Mouse (Mus musculus): ENCODE data around the gene Snrpb2. TPM values are rescaled to one million over a fixed set of nuclear protein-coding genes. Genes with fewer than 3 reads are reported as not detected.
A peak's percentile ranks its signal among the peaks of the same experiment; 100 is the strongest.

Snrpb2 gene
- polyA plus RNA-seq, 1 experiment from 2014 or later: 46.9 TPM

DNA sequence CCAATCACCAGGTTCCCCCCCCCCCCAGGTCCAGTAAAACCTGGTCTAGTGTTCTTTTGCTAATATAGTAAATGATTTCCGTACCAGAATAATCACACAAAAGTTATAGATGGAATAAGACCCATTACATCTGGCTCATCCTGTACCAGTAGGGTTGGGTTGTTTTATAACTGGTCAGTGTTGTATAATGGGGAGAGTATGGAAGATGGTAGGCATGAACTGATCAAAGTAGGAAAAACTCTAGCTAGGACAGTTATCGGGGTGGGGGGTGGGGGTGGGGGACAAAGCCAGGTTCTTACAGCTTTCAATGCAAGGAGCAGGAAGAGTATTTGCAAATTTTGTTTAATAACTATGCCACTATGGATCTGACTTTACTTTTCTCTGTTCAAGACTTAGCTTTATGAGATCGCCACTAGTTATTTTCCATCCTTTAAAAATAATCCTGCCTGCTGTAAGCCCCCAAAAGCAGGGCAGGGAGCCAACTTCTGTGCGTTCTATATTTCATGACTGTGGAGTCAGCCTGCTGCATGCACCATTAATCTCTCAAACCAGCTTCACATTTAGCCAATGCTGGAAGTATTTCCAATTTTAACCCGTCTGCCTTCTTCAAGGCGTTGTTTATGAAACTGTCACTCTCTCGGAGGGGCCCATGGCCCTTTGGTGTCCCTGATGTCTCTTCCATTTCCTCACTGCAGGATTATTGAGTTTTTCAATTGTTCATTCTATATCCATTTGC, 28.3 kb upstream of the Snrpb2 start:
- H3K4me1 ChIP-seq (ENCODE audit: control insufficient read depth, insufficient read depth, low read length): no peaks in the 10 kb centered on the region; the same call in 1 of the 2 replicates
- no peak overlapping the region for H3K4me3 ChIP-seq (ENCODE audit: low read length)
- no peak overlapping the region for H3K27ac ChIP-seq (ENCODE audit: low read length)
- H3K27me3 ChIP-seq (replicated peaks; ENCODE audit: control insufficient read depth, insufficient read depth, low read length): no peaks in the 10 kb centered on the region
- no peaks in the 10 kb centered on the region for H3K9me3 ChIP-seq (ENCODE audit: control insufficient read depth, low read length)
- no peaks in the 10 kb centered on the region for H3K36me3 ChIP-seq (ENCODE audit: control insufficient read depth, insufficient read depth, low read length)
- no peak overlapping the region for H3K9ac ChIP-seq (ENCODE audit: low read depth, low read length)
- 55% methylated on average over 7 of the region's 7 CpGs for WGBS
- 0 out of 2 replicates have a peak, but pooled peaks have one; percentile 28 for ATAC-seq
- 0 out of 2 replicates have a peak overlapping the region, but pooled peaks have one; percentile 1 for H3K4me2 ChIP-seq (ENCODE audit: low read depth, low read length)

DNA sequence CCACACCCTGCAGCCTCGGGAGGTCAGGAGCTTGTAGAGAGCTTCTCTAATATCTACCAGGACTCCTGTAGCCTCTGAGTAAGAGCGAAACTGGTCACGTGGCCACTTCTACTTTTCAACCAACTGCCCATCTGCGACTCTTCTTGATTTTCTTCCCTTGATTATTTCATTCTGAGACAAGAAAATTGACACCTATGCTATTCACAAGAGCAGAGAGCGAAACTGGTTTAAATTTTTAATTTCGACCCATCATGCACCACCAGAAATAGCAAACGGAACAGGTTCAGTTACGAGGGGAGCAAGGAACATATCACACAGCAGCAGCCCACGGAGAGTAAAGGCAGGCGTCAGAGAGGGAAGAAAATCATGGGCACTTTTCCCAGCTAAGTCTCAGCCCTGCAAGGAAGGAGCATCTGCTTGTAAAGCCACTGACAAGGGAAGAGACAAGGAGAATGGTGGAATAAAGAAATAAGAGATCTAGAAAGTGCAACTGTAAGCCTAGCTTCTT, 27.7 kb upstream of the Snrpb2 start:
- WGBS: 64% methylated on average over 10 of the region's 10 CpGs
- Histone ChIP-seq H3K27me3 (replicated peaks; ENCODE audit: control insufficient read depth, insufficient read depth, low read length) (no peaks in the 10 kb centered on the region), H3K4me2 (ENCODE audit: low read depth, low read length) (0 out of 2 replicates have a peak overlapping the region, but pooled peaks have one; percentile 1), H3K4me3 (ENCODE audit: low read length) (no peak overlapping the region), H3K27ac (ENCODE audit: low read length) (no peak overlapping the region), H3K4me1 (ENCODE audit: control insufficient read depth, insufficient read depth, low read length) (no peaks in the 10 kb centered on the region; the same call in 1 of the 2 replicates), H3K9ac (ENCODE audit: low read depth, low read length) (no peak overlapping the region), H3K36me3 (ENCODE audit: control insufficient read depth, insufficient read depth, low read length) (no peaks in the 10 kb centered on the region), H3K9me3 (ENCODE audit: control insufficient read depth, low read length) (no peaks in the 10 kb centered on the region)
- no peak; the same call in 1 of the 2 replicates for ATAC-seq

DNA sequence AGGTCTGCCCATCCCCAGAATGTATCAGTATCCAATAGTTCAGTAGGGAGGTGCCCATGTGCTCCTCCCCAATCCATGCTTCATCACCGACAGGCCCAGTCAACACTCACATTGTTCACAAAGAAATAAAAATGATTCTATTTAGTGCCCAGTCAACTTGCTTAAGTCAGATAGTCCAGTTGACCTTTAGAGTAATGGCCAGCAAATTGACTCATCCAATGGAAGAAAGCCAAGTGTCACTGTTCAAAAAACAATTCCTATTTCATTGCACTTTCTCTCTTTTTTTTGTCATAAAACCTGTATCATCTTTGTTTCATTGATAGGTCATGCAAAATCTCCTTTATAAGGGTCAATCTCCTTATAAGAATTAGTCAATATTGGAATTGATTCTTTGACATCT, 21.2 kb upstream of the Snrpb2 start:
- H3K4me2 ChIP-seq (ENCODE audit: low read depth, low read length): no peak overlapping the region
- WGBS: 73% methylated on average over 1 of the region's 1 CpGs
- H3K9me3 ChIP-seq (ENCODE audit: control insufficient read depth, low read length): no peaks in the 10 kb centered on the region
- no peaks in the 10 kb centered on the region for H3K36me3 ChIP-seq (ENCODE audit: control insufficient read depth, insufficient read depth, low read length)
- no peak overlapping the region for H3K9ac ChIP-seq (ENCODE audit: low read depth, low read length)
- no peak overlapping the region for H3K27ac ChIP-seq (ENCODE audit: low read length)
- ATAC-seq: no peak
- H3K27me3 ChIP-seq (replicated peaks; ENCODE audit: control insufficient read depth, insufficient read depth, low read length): no peaks in the 10 kb centered on the region
- no peaks in the 10 kb centered on the region for H3K4me1 ChIP-seq (ENCODE audit: control insufficient read depth, insufficient read depth, low read length)
- H3K4me3 ChIP-seq (ENCODE audit: low read length): no peak overlapping the region

DNA sequence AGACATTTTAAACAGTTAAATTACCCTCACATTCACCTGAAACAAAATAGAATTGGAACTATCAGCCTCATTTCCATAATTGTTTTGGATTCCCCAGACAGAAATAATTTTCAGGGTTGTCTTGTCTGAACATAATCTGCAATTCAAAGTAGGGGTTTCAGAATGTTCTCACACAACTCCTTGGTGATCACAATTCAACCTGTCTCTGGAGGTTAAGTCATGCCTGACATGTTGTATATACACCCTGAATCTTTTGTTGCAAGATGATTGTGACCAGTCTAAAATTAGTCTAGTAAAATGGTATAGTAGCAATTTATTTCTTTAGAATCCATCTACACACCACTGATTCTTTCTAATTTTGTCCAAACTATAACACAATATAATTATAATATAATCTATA, 7.6 kb upstream of the Snrpb2 start:
- Histone ChIP-seq H3K9ac (ENCODE audit: low read depth, low read length) (no peak overlapping the region), H3K4me2 (ENCODE audit: low read depth, low read length) (no peak overlapping the region), H3K4me1 (ENCODE audit: control insufficient read depth, insufficient read depth, low read length) (no peaks in the 10 kb centered on the region), H3K27ac (ENCODE audit: low read length) (no peak overlapping the region), H3K4me3 (ENCODE audit: low read length) (no peak overlapping the region), H3K27me3 (replicated peaks; ENCODE audit: control insufficient read depth, insufficient read depth, low read length) (no peaks in the 10 kb centered on the region), H3K9me3 (ENCODE audit: control insufficient read depth, low read length) (no peaks in the 10 kb centered on the region), H3K36me3 (ENCODE audit: control insufficient read depth, insufficient read depth, low read length) (no peaks in the 10 kb centered on the region)
- ATAC-seq: no peak

DNA sequence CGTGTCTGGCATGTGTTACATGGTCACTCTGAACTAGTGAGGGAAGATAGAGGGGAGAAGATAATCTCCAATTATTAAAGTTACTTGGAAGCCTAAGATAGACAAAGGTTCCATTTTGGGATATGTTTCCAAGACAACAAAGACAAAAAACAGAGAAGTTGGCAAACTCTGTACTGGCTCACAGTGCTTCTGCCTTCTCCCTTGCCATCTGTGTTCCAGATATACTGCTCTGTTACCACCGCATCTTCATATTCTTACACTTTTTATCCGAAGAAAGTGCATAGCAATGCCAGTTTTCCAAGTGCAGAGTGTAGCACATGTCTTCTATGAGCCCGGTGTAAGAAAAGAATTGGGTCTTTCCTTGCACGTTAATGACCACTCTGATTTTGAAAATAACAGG, 6.1 kb upstream of the Snrpb2 start:
- H3K36me3 ChIP-seq (ENCODE audit: control insufficient read depth, insufficient read depth, low read length): no peaks in the 10 kb centered on the region
- H3K27ac ChIP-seq (ENCODE audit: low read length): no peak overlapping the region
- WGBS: 77% methylated on average over 5 of the region's 5 CpGs
- H3K9ac ChIP-seq (ENCODE audit: low read depth, low read length): no peak overlapping the region
- H3K27me3 ChIP-seq (replicated peaks; ENCODE audit: control insufficient read depth, insufficient read depth, low read length): no peaks in the 10 kb centered on the region
- no peak overlapping the region for H3K4me2 ChIP-seq (ENCODE audit: low read depth, low read length)
- no peak overlapping the region for H3K4me3 ChIP-seq (ENCODE audit: low read length)
- no peak for ATAC-seq
- H3K4me1 ChIP-seq (ENCODE audit: control insufficient read depth, insufficient read depth, low read length): no peaks in the 10 kb centered on the region
- H3K9me3 ChIP-seq (ENCODE audit: control insufficient read depth, low read length): no peaks in the 10 kb centered on the region

DNA sequence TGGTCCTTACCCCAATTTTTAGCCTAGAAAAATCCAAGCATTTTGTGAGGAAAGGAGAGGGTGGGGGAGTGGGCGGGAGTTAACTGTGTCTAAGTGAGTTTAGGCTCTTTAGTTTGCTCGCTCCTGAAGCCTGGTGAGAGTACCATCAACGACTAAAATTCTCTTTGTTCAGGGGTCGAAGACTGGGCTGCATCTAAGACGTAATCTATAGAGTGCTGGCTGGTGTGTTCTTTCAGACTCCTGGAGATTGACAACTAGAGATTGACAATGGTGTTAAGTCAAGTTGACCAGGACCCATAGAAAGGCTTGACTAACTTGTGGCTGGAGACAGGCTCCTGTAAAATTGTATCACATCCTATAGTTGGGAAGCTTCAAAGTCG, 417 bp upstream of the Snrpb2 start:
- no peaks in the 10 kb centered on the region for H3K9me3 ChIP-seq (ENCODE audit: control insufficient read depth, low read length)
- no peak overlapping the region for H3K27ac ChIP-seq (ENCODE audit: low read length)
- 49% methylated on average over 6 of the region's 6 CpGs for WGBS
- H3K4me1 ChIP-seq (ENCODE audit: control insufficient read depth, insufficient read depth, low read length): 0 out of 2 replicates have a peak, but pooled peaks cover 2% of the 10 kb centered on the region
- no peaks in the 10 kb centered on the region for H3K27me3 ChIP-seq (replicated peaks; ENCODE audit: control insufficient read depth, insufficient read depth, low read length)
- H3K4me2 ChIP-seq (ENCODE audit: low read depth, low read length): peak overlapping the region; percentile 70
- no peaks in the 10 kb centered on the region for H3K36me3 ChIP-seq (ENCODE audit: control insufficient read depth, insufficient read depth, low read length)
- peak overlapping the region; percentile 56; the same call in 1 of the 2 replicates for H3K9ac ChIP-seq (ENCODE audit: low read depth, low read length)
- H3K4me3 ChIP-seq (ENCODE audit: low read length): peak overlapping the region; percentile 86
- peak; percentile 41 for ATAC-seq

DNA sequence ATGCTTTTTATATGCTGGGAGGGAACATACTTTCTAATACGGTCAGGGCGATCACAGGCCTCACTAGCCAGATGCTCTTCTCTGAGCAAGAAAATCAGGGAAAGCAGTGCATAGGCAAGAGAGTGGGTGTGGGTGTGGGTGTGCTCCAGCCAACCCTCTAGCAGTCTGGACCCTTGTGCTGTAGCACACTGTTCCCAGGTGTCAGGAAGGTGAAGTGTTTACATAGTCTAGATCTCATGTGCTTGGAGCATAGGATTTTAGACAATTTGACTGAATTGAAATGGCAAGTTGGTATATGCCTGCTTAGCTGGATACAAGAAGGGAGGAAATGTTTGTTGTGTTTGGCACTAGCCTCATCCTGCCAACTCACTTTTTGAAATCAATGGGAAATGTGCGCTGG, 3.1 kb downstream of the Snrpb2 start:
- no peaks in the 10 kb centered on the region for H3K9me3 ChIP-seq (ENCODE audit: control insufficient read depth, low read length)
- no peak overlapping the region for H3K9ac ChIP-seq (ENCODE audit: low read depth, low read length)
- no peak for ATAC-seq
- WGBS: 92% methylated on average over 3 of the region's 3 CpGs
- H3K4me2 ChIP-seq (ENCODE audit: low read depth, low read length): no peak overlapping the region
- peaks cover 2% of the 10 kb centered on the region; the same call in 1 of the 2 replicates for H3K36me3 ChIP-seq (ENCODE audit: control insufficient read depth, insufficient read depth, low read length)
- no peak overlapping the region for H3K27ac ChIP-seq (ENCODE audit: low read length)
- 0 out of 2 replicates have a peak, but pooled peaks cover 2% of the 10 kb centered on the region for H3K4me1 ChIP-seq (ENCODE audit: control insufficient read depth, insufficient read depth, low read length)
- H3K27me3 ChIP-seq (replicated peaks; ENCODE audit: control insufficient read depth, insufficient read depth, low read length): no peaks in the 10 kb centered on the region
- H3K4me3 ChIP-seq (ENCODE audit: low read length): no peak overlapping the region

DNA sequence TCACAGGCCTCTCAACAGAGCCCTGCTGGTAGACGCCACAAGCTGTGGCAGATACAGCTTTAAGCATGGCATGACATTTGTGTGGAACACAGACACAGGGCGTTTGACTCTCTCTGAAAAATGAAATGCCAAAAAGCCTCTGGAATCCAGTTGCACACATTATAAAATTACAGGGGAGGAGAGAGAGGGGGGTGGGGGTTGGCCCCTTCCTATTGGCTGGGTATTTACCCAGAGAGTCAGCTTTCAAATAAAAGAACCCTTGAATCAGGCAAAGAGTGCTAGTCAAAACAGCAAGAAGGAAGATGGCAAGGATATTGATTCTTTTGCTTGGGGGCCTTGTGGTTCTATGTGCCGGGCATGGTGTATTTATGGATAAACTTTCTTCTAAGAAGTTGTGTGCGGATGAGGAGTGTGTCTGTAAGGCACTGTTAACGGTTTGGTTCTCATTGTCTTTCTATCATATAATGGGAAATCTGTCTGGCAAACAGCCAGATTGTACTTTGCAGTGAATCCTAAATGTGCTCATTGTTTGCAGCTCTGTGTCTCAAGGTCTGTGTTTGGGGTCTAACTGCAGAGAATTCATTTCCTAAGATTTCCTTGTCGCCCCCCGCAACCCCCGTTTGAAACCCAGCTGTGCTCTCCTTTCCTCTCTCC, 15.5 kb downstream of the Snrpb2 start, which contains the start of gene Otor:
TSS of gene Otor (plus strand) at position 276 of the 654 bp plus-strand sequence.
- 64% methylated on average over 8 of the region's 8 CpGs for WGBS

DNA sequence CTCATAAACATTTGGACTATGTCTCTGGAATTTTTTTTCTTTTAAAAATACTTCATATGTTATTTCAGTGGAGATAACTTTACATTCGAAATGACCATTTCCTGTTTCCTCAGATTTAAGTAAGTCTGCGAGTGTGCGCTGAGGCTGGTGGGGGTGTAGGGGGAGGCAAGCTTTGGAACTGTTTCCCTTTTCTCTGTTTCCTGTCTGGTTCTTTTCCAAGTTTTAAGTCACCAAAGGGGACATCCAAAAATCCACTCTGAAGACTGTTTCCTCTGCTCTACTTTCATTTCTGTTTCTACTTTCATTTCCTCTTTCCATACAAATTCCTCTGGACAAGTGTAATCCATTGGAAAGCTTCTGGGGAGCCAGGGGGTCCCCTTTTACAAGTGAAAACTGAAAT, 18.9 kb downstream of the Snrpb2 start:
- 42% methylated on average over 3 of the region's 3 CpGs for WGBS

More for the DNA sequence above, 15.5 kb downstream of the Snrpb2 start, which contains the start of gene Otor:
- H3K36me3 ChIP-seq (ENCODE audit: control insufficient read depth, insufficient read depth, low read length): no peaks in the 10 kb centered on the region
- no peak within 1 kb of the TSS for H3K4me2 ChIP-seq (ENCODE audit: low read depth, low read length)
- ATAC-seq: no peak
- H3K27ac ChIP-seq (ENCODE audit: low read length): no peak within 1 kb of the TSS
- H3K9me3 ChIP-seq (ENCODE audit: control insufficient read depth, low read length): no peaks in the 10 kb centered on the region
- H3K4me1 ChIP-seq (ENCODE audit: control insufficient read depth, insufficient read depth, low read length): no peaks in the 10 kb centered on the region
- H3K9ac ChIP-seq (ENCODE audit: low read depth, low read length): no peak within 1 kb of the TSS
- no peaks in the 10 kb centered on the region for H3K27me3 ChIP-seq (replicated peaks; ENCODE audit: control insufficient read depth, insufficient read depth, low read length)
- H3K4me3 ChIP-seq (ENCODE audit: low read length): no peak within 1 kb of the TSS

More for the DNA sequence above, 18.9 kb downstream of the Snrpb2 start:
- Histone ChIP-seq H3K9me3 (ENCODE audit: control insufficient read depth, low read length) (no peaks in the 10 kb centered on the region), H3K4me2 (ENCODE audit: low read depth, low read length) (no peak overlapping the region), H3K27ac (ENCODE audit: low read length) (no peak overlapping the region), H3K4me1 (ENCODE audit: control insufficient read depth, insufficient read depth, low read length) (no peaks in the 10 kb centered on the region), H3K9ac (ENCODE audit: low read depth, low read length) (no peak overlapping the region), H3K4me3 (ENCODE audit: low read length) (no peak overlapping the region), H3K36me3 (ENCODE audit: control insufficient read depth, insufficient read depth, low read length) (no peaks in the 10 kb centered on the region), H3K27me3 (replicated peaks; ENCODE audit: control insufficient read depth, insufficient read depth, low read length) (no peaks in the 10 kb centered on the region)
- ATAC-seq: no peak

Measured in intestine, embryonic 16.5 days (tissue).